Mouse (Mus musculus) olfactory bulb, adult 2 months (tissue): ENCODE results near the gene Ccl26.

Experiments used
- CTCF ChIP-seq: fragments of 200-500 bp; IDR thresholded peaks from 2 replicates; pipeline ENCODE4 v1.5.1; 2012; ENCODE audit warnings: low read depth, mild to moderate bottlenecking, low read length, moderate library complexity; ENCODE audit not compliant: insufficient read depth
- POLR2A ChIP-seq: fragments of 200-500 bp; IDR thresholded peaks from 2 replicates; pipeline ENCODE4 v1.6.1; 2012; ENCODE audit warnings: mild to moderate bottlenecking, low read depth, low read length, moderate library complexity; ENCODE audit not compliant: insufficient read depth

DNA sequence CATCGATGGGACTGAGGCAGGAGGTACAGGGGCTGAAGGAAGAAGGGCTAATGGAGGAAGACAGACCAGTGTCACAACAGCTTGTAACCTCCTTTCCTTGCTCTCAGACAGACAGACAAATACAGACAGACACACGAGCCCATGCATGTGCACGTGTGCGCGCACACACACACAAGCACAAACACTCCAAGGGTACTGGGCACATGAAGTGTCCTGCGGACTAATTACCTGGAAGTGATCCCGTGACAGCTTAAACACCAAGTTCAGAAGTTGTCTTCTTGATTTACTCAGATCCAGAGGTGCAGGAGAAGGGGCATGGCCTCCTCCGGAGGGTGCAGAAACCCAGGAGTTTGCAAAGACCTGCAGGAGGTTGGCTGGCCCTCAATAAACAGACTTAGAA is 22.3 kb upstream of the Ccl26 start:
- TF ChIP-seq CTCF (no peak), POLR2A (no peak)
